Mouse (Mus musculus): ENCODE data around the gene Ctu1. TPM values are rescaled to one million over a fixed set of nuclear protein-coding genes. Genes with fewer than 3 reads are reported as not detected.
A peak's percentile ranks its signal among the peaks of the same experiment; 100 is the strongest.
"Not testable (repeated sequence)": the region's sequence is repeated elsewhere in the genome, so short reads cannot be mapped to it uniquely, and the experiment has no call there.

Gene Ctu1
- total and polyA plus RNA-seq, 2 experiments from 2014 or later = 22.9 to 40.3 TPM

DNA sequence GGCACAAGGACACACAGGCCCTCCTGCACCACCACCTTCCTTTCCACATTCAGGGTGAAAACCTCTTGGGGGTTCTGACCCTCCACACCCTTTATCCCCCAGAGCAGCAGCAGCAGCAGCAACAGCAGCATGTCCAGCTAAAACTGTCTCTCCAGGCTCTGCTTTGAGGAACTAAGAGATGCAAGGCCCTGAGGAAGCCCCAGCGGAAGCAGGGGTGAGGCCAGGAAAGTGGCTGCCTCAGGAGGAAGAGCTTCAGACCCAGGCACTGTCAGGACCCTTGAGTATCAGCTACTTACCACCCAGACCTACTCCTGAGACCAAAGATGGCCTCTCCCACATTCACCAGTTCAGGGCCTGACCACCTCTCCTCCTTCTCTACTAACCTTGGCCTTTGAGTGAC lies 11.8 kb upstream of the Ctu1 start, which contains the start of gene Siglece:
TSS of gene Siglece (minus strand) at position 160 of the 400 bp plus-strand sequence.
- H3K4me2 ChIP-seq (ENCODE audit: low read depth) = no peak within 1 kb of the TSS
- no peaks in the 10 kb centered on the region for H3K9me3 ChIP-seq (ENCODE audit: low read length)

DNA sequence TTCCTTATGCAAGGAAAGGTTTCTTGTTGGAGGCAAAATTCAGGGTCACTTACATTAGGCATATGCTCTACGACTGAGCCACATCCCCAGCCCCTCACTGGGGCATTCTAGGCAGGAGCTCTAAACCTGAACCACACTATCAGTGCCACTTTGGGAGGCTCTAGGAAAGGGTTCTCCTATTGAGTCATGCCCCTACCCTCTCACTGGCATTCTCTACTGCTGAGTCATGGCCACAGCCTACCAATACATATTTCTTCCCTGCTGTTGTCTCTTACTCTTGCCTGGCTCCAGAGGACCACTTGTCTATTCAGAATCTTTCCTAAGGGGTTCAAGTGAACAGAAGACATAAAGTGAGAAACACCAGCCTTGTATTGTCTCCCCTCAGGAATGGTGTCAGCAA lies 9.0 kb upstream of the Ctu1 start:
- Histone ChIP-seq H3K27ac (ENCODE audit: low read depth, low read length) (no peak overlapping the region), H3K4me3 (ENCODE audit: low read depth, low read length) (no peak overlapping the region), H3K27me3 (ENCODE audit: insufficient read depth, low read length) (no peaks in the 10 kb centered on the region), H3K4me1 (ENCODE audit: insufficient read depth) (no peaks in the 10 kb centered on the region), H3K9ac (no peak overlapping the region), H3K4me2 (ENCODE audit: low read depth) (no peak overlapping the region), H3K9me3 (ENCODE audit: low read length) (no peaks in the 10 kb centered on the region), H3K36me3 (ENCODE audit: insufficient read depth) (no peaks in the 10 kb centered on the region)
- no peak for DNase-seq
- TF ChIP-seq CTCF (IDR thresholded peaks at IDR 0.05; ENCODE audit: low read depth) = no peak
- WGBS = 86% methylated on average over 1 of the region's 1 CpGs
- ATAC-seq = no peak

More for the DNA sequence above, 11.8 kb upstream of the Ctu1 start, which contains the start of gene Siglece:
- DNase-seq (no peak), ATAC-seq (no peak)
- no peak within 1 kb of the TSS for H3K9ac ChIP-seq
- H3K27me3 ChIP-seq (ENCODE audit: insufficient read depth, low read length) = no peaks in the 10 kb centered on the region
- TF ChIP-seq CTCF (IDR thresholded peaks at IDR 0.05; ENCODE audit: low read depth) = no peak
- no peak within 1 kb of the TSS for H3K27ac ChIP-seq (ENCODE audit: low read depth, low read length)
- no peaks in the 10 kb centered on the region for H3K4me1 ChIP-seq (ENCODE audit: insufficient read depth)
- H3K36me3 ChIP-seq (ENCODE audit: insufficient read depth) = no peaks in the 10 kb centered on the region
- 71% methylated on average over 1 of the region's 1 CpGs for WGBS
- H3K4me3 ChIP-seq (ENCODE audit: low read depth, low read length) = no peak within 1 kb of the TSS

DNA sequence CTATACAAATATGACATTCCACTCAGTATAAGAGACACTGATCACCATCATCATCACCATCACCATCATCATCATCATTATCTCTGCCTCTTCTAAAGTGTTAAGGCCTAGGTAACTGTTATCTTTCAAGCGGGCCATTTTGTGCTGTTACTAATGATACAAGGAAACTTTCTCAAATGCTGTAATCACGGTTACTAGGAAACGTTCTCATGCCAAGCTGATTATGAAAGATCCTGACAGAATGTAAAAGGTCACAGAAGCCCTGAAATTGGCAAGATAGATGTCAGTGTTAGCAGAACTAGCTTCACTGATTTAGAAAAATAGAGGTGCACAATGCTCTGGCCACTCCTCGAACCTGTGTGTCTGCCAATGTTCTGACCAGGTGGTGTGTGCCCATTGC lies 4.6 kb upstream of the Ctu1 start:
- H3K4me1 ChIP-seq (ENCODE audit: insufficient read depth); H3K4me2 ChIP-seq (ENCODE audit: low read depth); H3K36me3 ChIP-seq (ENCODE audit: insufficient read depth); DNase-seq; H3K9me3 ChIP-seq (ENCODE audit: low read length); H3K4me3 ChIP-seq (ENCODE audit: low read depth, low read length); H3K27ac ChIP-seq (ENCODE audit: low read depth, low read length); H3K27me3 ChIP-seq (ENCODE audit: insufficient read depth, low read length); H3K9ac ChIP-seq; ATAC-seq: not testable (repeated sequence)
- 87% methylated on average over 4 of the region's 4 CpGs for WGBS

DNA sequence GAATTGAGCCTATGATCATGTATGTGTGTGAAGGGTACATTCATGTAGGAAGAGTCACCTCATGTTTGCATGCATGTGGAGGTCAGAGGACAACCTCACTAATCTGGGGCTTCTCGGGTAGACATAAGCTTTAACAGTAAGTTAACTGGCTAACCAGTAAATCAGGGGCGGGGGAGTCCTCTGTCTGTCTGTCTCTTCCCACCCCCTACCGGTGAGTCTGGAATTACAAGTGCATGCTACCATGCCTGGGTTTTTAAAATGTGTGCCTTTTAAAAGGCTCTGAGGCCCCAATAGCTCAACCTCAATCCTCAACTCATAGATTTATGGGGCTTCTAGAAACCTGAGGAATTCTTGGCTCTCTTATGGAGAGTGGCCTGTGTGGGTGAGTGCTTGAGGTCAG lies 3.2 kb upstream of the Ctu1 start:
- no peak for ATAC-seq
- Histone ChIP-seq H3K4me2 (ENCODE audit: low read depth) (no peak overlapping the region), H3K36me3 (ENCODE audit: insufficient read depth) (no peaks in the 10 kb centered on the region), H3K9ac (no peak overlapping the region), H3K27ac (ENCODE audit: low read depth, low read length) (no peak overlapping the region), H3K9me3 (ENCODE audit: low read length) (no peaks in the 10 kb centered on the region), H3K4me3 (ENCODE audit: low read depth, low read length) (no peak overlapping the region), H3K4me1 (ENCODE audit: insufficient read depth) (peaks cover 6% of the 10 kb centered on the region), H3K27me3 (ENCODE audit: insufficient read depth, low read length) (no peaks in the 10 kb centered on the region)
- DNase-seq = no peak
- TF ChIP-seq CTCF (IDR thresholded peaks at IDR 0.05; ENCODE audit: low read depth) = peak; percentile 32; the same call in 1 of the 2 replicates
- 31% methylated on average over 3 of the region's 3 CpGs for WGBS

DNA sequence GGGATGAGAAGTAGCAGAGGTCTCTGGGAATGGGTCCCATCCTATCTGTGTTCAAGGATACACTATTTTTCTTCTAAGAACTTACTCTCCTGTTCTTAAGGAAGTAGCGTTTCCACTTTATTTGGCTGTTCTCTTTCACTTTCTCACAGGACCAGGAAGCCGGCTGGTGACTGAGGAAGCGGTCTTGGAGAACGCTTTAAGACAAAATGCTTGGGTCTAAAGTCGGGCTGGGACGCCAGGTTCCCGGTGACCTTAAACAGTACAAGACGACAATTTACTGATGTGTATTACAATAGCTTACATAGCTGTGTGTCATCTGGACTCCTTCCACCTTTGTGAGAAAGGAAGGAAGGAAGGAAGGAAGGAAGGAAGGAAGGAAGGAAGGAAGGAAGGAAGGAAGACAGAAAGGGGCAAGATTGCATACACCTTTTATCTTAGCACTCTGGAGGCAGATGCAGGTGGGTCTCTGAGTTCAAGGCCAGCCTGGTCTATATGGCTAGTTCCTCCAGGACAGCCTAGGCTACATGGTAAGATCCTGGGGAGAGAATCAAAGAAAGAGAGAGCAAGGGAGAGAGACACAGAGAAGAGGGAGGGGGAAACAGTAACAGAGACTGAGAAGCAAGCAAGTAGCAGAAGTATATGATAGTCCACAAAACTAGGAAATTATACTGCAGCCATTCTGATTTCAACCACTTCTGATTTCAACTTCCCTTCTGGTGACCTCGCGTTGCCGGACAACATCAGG lies 580 bp upstream of the Ctu1 start:
- 69% methylated on average over 11 of the region's 11 CpGs for WGBS
- peak; percentile 49 for ATAC-seq
- Histone ChIP-seq H3K27me3 (ENCODE audit: insufficient read depth, low read length) (no peaks in the 10 kb centered on the region), H3K4me3 (ENCODE audit: low read depth, low read length) (peak overlapping the region; percentile 77), H3K4me1 (ENCODE audit: insufficient read depth) (peaks cover 6% of the 10 kb centered on the region), H3K9me3 (ENCODE audit: low read length) (no peaks in the 10 kb centered on the region), H3K9ac (peak overlapping the region; percentile 35; the same call in 1 of the 2 replicates), H3K4me2 (ENCODE audit: low read depth) (peak overlapping the region; percentile 75), H3K36me3 (ENCODE audit: insufficient read depth) (peaks cover 16% of the 10 kb centered on the region), H3K27ac (ENCODE audit: low read depth, low read length) (0 out of 2 replicates have a peak overlapping the region, but pooled peaks have one; percentile 50)
- no peak for DNase-seq
- no peak for TF ChIP-seq CTCF (IDR thresholded peaks at IDR 0.05; ENCODE audit: low read depth)

DNA sequence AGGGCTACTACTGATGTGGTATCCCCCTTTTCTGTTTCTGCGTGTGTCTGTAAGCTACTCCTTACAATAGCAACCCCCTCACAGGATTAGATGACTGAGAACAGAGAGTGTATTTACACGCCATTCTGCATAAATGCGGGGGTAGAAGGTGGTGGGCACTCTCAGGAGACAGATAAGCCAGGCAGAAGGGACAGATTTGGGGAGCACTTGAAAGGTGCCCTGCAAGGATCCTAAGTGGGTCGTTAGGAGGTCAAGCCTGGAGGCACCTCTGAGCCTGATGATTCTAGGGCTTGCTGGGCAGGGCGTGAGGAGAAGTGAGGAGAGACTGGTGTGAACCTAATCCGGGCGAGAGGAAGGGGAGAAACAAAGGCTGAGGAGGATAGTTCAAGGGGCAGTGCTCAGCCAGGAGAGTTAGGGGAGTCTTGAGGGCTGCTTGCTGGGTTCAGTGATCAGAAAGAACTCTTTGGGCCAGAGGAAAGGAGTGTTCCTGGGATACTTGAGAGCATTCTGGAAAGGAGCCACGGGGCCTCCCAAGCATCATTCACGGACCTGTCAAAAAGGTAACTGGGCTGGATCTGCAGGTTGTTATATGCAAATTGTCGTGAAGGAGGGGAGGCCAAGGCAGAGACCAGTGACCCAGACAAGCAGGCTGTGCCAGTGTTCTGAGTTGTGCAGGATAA lies 905 bp downstream of the Ctu1 start:
- H3K4me2 ChIP-seq (ENCODE audit: low read depth) = peak overlapping the region; percentile 75
- ATAC-seq (peak; percentile 14), DNase-seq (no peak)
- WGBS = 11% methylated on average over 10 of the region's 10 CpGs
- no peaks in the 10 kb centered on the region for H3K27me3 ChIP-seq (ENCODE audit: insufficient read depth, low read length)
- peak overlapping the region; percentile 55 for H3K27ac ChIP-seq (ENCODE audit: low read depth, low read length)
- peak overlapping the region; percentile 77 for H3K4me3 ChIP-seq (ENCODE audit: low read depth, low read length)
- peaks cover 30% of the 10 kb centered on the region for H3K36me3 ChIP-seq (ENCODE audit: insufficient read depth)
- no peaks in the 10 kb centered on the region for H3K9me3 ChIP-seq (ENCODE audit: low read length)
- no peak for TF ChIP-seq CTCF (IDR thresholded peaks at IDR 0.05; ENCODE audit: low read depth)
- H3K4me1 ChIP-seq (ENCODE audit: insufficient read depth) = peaks cover 6% of the 10 kb centered on the region
- peak overlapping the region; percentile 73 for H3K9ac ChIP-seq

DNA sequence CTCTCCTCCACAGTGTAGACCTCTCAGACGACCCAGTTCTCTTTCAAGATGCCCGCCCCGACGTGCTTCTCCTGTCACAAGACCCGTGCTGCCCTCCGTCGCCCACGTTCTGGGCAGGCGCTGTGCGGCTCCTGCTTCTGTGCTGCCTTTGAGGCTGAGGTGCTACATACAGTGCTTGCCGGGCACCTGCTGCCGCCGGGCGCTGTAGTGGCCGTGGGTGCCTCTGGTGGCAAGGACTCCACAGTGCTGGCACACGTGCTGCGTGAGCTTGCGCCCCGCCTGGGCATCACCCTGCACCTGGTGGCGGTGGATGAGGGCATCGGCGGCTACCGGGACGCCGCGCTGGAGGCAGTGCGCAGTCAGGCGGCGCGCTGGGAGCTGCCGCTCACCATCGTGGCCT lies 3.3 kb downstream of the Ctu1 start:
- DNase-seq = no peak
- Histone ChIP-seq H3K36me3 (ENCODE audit: insufficient read depth) (peaks cover 34% of the 10 kb centered on the region), H3K9ac (no peak overlapping the region), H3K27ac (ENCODE audit: low read depth, low read length) (no peak overlapping the region), H3K4me2 (ENCODE audit: low read depth) (no peak overlapping the region), H3K4me3 (ENCODE audit: low read depth, low read length) (no peak overlapping the region), H3K27me3 (ENCODE audit: insufficient read depth, low read length) (no peaks in the 10 kb centered on the region), H3K4me1 (ENCODE audit: insufficient read depth) (peaks cover 6% of the 10 kb centered on the region), H3K9me3 (ENCODE audit: low read length) (no peaks in the 10 kb centered on the region)
- ATAC-seq = no peak
- 95% methylated on average over 32 of the region's 32 CpGs for WGBS
- no peak for TF ChIP-seq CTCF (IDR thresholded peaks at IDR 0.05; ENCODE audit: low read depth)
